Mouse (Mus musculus) thymus, adult 2 months (tissue): ENCODE measurements around the gene Trpv3.

Experiments used
- CTCF ChIP-seq: fragments of 200-500 bp; IDR thresholded peaks from 2 replicates; pipeline ENCODE4 v1.5.1; 2012; ENCODE audit warnings: mild to moderate bottlenecking, control low read depth, low read length, moderate library complexity, borderline replicate concordance; ENCODE audit not compliant: control insufficient read depth, poor library complexity, insufficient read depth; ENCODE audit errors: extremely low read depth
- POLR2A ChIP-seq: fragments of 200-500 bp; IDR thresholded peaks from 2 replicates; pipeline ENCODE4 v1.6.1; 2012; ENCODE audit warnings: mild to moderate bottlenecking, low read length, control low read depth, moderate library complexity; ENCODE audit not compliant: control insufficient read depth, poor library complexity, insufficient read depth; ENCODE audit errors: extremely low read depth

DNA sequence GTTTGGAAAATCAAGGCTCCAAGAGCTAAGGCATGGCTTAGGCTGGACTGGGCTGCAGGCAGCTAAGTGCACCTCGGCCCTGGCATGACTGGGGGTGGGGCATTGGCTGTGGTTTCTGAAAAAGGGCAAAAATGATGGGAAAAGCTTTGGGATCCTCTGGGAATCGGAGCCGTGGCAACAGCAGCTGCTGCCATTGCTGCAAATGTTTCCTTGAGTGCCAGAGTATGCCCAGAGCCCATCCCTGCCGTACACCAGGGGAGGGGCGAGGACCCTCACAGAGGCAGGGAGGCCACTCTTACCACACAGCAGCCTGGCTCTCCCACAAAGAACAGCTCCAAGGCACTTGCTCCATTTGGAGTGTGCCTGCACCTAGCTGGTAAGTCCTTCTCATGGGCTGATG lies 33.2 kb upstream of the Trpv3 start, which contains the start of gene Trpv1:
- no peak for TF ChIP-seq CTCF
- TF ChIP-seq POLR2A: no peak
